8 mouse cellular contexts compared by ENCODE assay signal in genomic region chr12:79925704-79926588, GRCm38 (mm10).
DNase-seq lines count a peak whose midpoint lies in the region; ATAC-seq lines count a peak whose summit lies in the region.

No protein-coding gene starts in this region.

- H3K4me3 ChIP-seq in kidney, embryonic 14.5 days (ENCODE audit: low read length): no peak overlapping the region
- no peak overlapping the region for H3K4me3 ChIP-seq in liver, embryonic 12.5 days
- no peak overlapping the region for H3K4me3 ChIP-seq in stomach, embryonic 16.5 days (replicated peaks; ENCODE audit: low read length)

- ATAC-seq in kidney, embryonic 14.5 days (ENCODE audit: low FRiP score, low TSS enrichment): no peak
- ATAC-seq in liver, embryonic 12.5 days: no peak
- peak; percentile 46; the same call in 1 of the 2 replicates for ATAC-seq in stomach, embryonic 16.5 days (ENCODE audit: insufficient read depth, low FRiP score)

- H3K4me1 ChIP-seq in kidney, embryonic 14.5 days (ENCODE audit: control insufficient read depth, insufficient read depth, low read length): peaks cover 62% of the 10 kb centered on the region
- 0 out of 2 replicates have a peak, but pooled peaks cover 9% of the 10 kb centered on the region for H3K4me1 ChIP-seq in liver, embryonic 12.5 days
- H3K4me1 ChIP-seq in stomach, embryonic 16.5 days (ENCODE audit: control insufficient read depth, insufficient read depth, low read length): peaks cover 64% of the 10 kb centered on the region

- H3K4me2 ChIP-seq in kidney, embryonic 14.5 days (replicated peaks; ENCODE audit: low read depth, low read length): no peak overlapping the region
- no peak overlapping the region for H3K4me2 ChIP-seq in liver, embryonic 12.5 days
- peak overlapping the region; percentile 34 for H3K4me2 ChIP-seq in stomach, embryonic 16.5 days (ENCODE audit: low read depth, low read length)

- H3K9ac ChIP-seq in kidney, embryonic 14.5 days (ENCODE audit: low read depth, low read length): peak overlapping the region; percentile 32
- H3K9ac ChIP-seq in liver, embryonic 12.5 days: no peak overlapping the region
- H3K9ac ChIP-seq in stomach, embryonic 16.5 days (ENCODE audit: low read length): peak overlapping the region; percentile 68

- peak; percentile 63 for DNase-seq in adrenal gland, adult 2 months
- no peak for DNase-seq in adrenal gland, postnatal 4 days (ENCODE audit: low spot score in 2 of 2)
- peak; percentile 45 for DNase-seq in adrenal gland, adult 8-10 months
- DNase-seq in heart, adult 9 months (ENCODE audit: low spot score in 2 of 2): peak; percentile 65 to 70
- DNase-seq in thymus, postnatal 14 days: no peak

- WGBS in kidney, embryonic 14.5 days: 34% methylated on average over 6 of the region's 6 CpGs
- 45% methylated on average over 6 of the region's 6 CpGs for WGBS in liver, embryonic 12.5 days (ENCODE audit: insufficient replicate concordance)
- 23% methylated on average over 6 of the region's 6 CpGs for WGBS in stomach, embryonic 16.5 days

- no peaks in the 10 kb centered on the region for H3K27me3 ChIP-seq in kidney, embryonic 14.5 days (ENCODE audit: control insufficient read depth, insufficient read depth, low read length)
- H3K27me3 ChIP-seq in liver, embryonic 12.5 days (replicated peaks): 0 out of 2 replicates have a peak, but pooled peaks cover 5% of the 10 kb centered on the region
- H3K27me3 ChIP-seq in stomach, embryonic 16.5 days (ENCODE audit: control insufficient read depth, insufficient read depth, low read length): no peaks in the 10 kb centered on the region

- H3K27ac ChIP-seq in kidney, embryonic 14.5 days (ENCODE audit: low read depth, low read length): peak overlapping the region; percentile 87
- peak overlapping the region; percentile 49; the same call in 1 of the 2 replicates for H3K27ac ChIP-seq in liver, embryonic 12.5 days
- H3K27ac ChIP-seq in stomach, embryonic 16.5 days (ENCODE audit: low read length): peak overlapping the region; percentile 92

- no peaks in the 10 kb centered on the region for H3K9me3 ChIP-seq in kidney, embryonic 14.5 days (ENCODE audit: control insufficient read depth, low read length)
- H3K9me3 ChIP-seq in liver, embryonic 12.5 days (replicated peaks): no peaks in the 10 kb centered on the region
- H3K9me3 ChIP-seq in stomach, embryonic 16.5 days (replicated peaks; ENCODE audit: control insufficient read depth, low read length): no peaks in the 10 kb centered on the region

- H3K36me3 ChIP-seq in kidney, embryonic 14.5 days (ENCODE audit: control insufficient read depth, insufficient read depth, low read length): no peaks in the 10 kb centered on the region
- H3K36me3 ChIP-seq in liver, embryonic 12.5 days: no peaks in the 10 kb centered on the region
- H3K36me3 ChIP-seq in stomach, embryonic 16.5 days (ENCODE audit: control insufficient read depth, insufficient read depth, low read length): no peaks in the 10 kb centered on the region

Comparison
In these comparisons a context has a peak if more than half of its experiments do, and no peak if none do; other contexts are left out.
1. DNase-seq: peak in adrenal gland, adult 2 months (single experiment), adrenal gland, adult 8-10 months (single experiment) and heart, adult 9 months (2 of 2); none in adrenal gland, postnatal 4 days (0 of 2) and thymus, postnatal 14 days (single experiment).
2. Peak in every context shown above with its lines, with median percentiles within 50 percentile points of each other: H3K27ac ChIP-seq.